In genomic region chr4:128961301-128962028, GRCm38 (mm10) we compare ENCODE assay signal across 8 mouse cellular contexts. TPM values are rescaled to one million over a fixed set of nuclear protein-coding genes. Genes with fewer than 3 reads are reported as not detected.
DNase-seq lines count a peak whose midpoint lies in the region; ATAC-seq and TF ChIP-seq lines count a peak whose summit lies in the region.

No protein-coding gene starts in this region.

- no peaks in the 10 kb centered on the region for H3K9me3 ChIP-seq in lung, embryonic 14.5 days (ENCODE audit: low read depth, low read length)
- H3K9me3 ChIP-seq in hindbrain, postnatal 0 days (ENCODE audit: low read length): no peaks in the 10 kb centered on the region

- TF ChIP-seq CTCF in lung, embryonic 14.5 days (IDR thresholded peaks at IDR 0.05; ENCODE audit: low read depth): no peak
- no peak for TF ChIP-seq CTCF in hindbrain, postnatal 0 days (IDR thresholded peaks at IDR 0.05; ENCODE audit: low read depth)

- intact Hi-C loops in left cerebral cortex, postnatal 4 days (cut with DNase I): no loop called here
- intact Hi-C loops in gastrocnemius, postnatal 36 days (cut with DNase I): no loop called here

- 8% methylated on average over 16 of the region's 16 CpGs for WGBS in lung, embryonic 14.5 days
- 9% methylated on average over 16 of the region's 16 CpGs for WGBS in hindbrain, postnatal 0 days

- H3K4me3 ChIP-seq in lung, embryonic 14.5 days (ENCODE audit: low read depth, low read length): peak overlapping the region; percentile 71
- H3K4me3 ChIP-seq in hindbrain, postnatal 0 days (ENCODE audit: low read length): peak overlapping the region; percentile 71

- no peaks in the 10 kb centered on the region for H3K27me3 ChIP-seq in lung, embryonic 14.5 days (ENCODE audit: insufficient read depth, low read length)
- no peaks in the 10 kb centered on the region for H3K27me3 ChIP-seq in hindbrain, postnatal 0 days (ENCODE audit: insufficient read depth, low read length)

- peaks cover 8% of the 10 kb centered on the region for H3K4me1 ChIP-seq in lung, embryonic 14.5 days (ENCODE audit: insufficient read depth)
- H3K4me1 ChIP-seq in hindbrain, postnatal 0 days (ENCODE audit: insufficient read depth, low read length): peaks cover 29% of the 10 kb centered on the region

- H3K9ac ChIP-seq in lung, embryonic 14.5 days: peak overlapping the region; percentile 75
- H3K9ac ChIP-seq in hindbrain, postnatal 0 days (replicated peaks; ENCODE audit: low read length): peak overlapping the region; percentile 77

- no peak for ATAC-seq in lung, embryonic 14.5 days (ENCODE audit: insufficient read depth)
- ATAC-seq in hindbrain, postnatal 0 days: no peak
- no peak for ATAC-seq in megakaryocyte-erythroid progenitor cell, adult 5-6 weeks (replicated peaks; ENCODE audit: low FRiP score, low TSS enrichment, poor library complexity, severe bottlenecking)

- peak overlapping the region; percentile 90 for H3K4me2 ChIP-seq in lung, embryonic 14.5 days
- H3K4me2 ChIP-seq in hindbrain, postnatal 0 days (ENCODE audit: low read depth, low read length): peak overlapping the region; percentile 87

- H3K36me3 ChIP-seq in lung, embryonic 14.5 days (ENCODE audit: insufficient read depth): no peaks in the 10 kb centered on the region
- H3K36me3 ChIP-seq in hindbrain, postnatal 0 days (ENCODE audit: insufficient read depth, low read length): no peaks in the 10 kb centered on the region

- no peak overlapping the region for H3K27ac ChIP-seq in lung, embryonic 14.5 days (ENCODE audit: low read depth)
- H3K27ac ChIP-seq in hindbrain, postnatal 0 days: no peak overlapping the region

- peak; percentile 44 for DNase-seq in lung, embryonic 14.5 days
- no peak for DNase-seq in lung, postnatal 36 days
- peak; percentile 34 for DNase-seq in embryo, embryonic 9.5 days (ENCODE audit: extremely low spot score)
- DNase-seq in hindbrain, postnatal 0 days (ENCODE audit: low spot score): no peak
- DNase-seq in naive thymus-derived CD4-positive, alpha-beta T cell, adult 2 months (ENCODE audit: low read depth): peak; percentile 21
- no peak for DNase-seq in left cerebral cortex, postnatal 4 days
- no peak for DNase-seq in gastrocnemius, postnatal 36 days

RNA-seq across cellular contexts. Expression of gene Azin2, which starts 0.8 kb away (rescaled TPM):
- 17.6 and 21.2 TPM in 2 replicates for polyA plus RNA-seq in lung, embryonic 14.5 days (2014; fragmentation: Nextera tagmentation; extraction: Ambion mirVana)
- 32.7 and 35.0 TPM in 2 replicates for total RNA-seq in hindbrain, postnatal 0 days (2014; rRNA removed)
- polyA plus RNA-seq in hindbrain, postnatal 0 days (2015; fragmentation: Nextera tagmentation; extraction: Ambion mirVana): 32.9 and 33.0 TPM in 2 replicates
- total RNA-seq in left cerebral cortex, postnatal 4 days (2021): 10 to 100 TPM; 17.8 to 20.0 TPM
- total RNA-seq in gastrocnemius, postnatal 36 days (2021): 1 to 10 TPM; 2.2 to 2.6 TPM
- not detected in 2 replicates for total RNA-seq in megakaryocyte-erythroid progenitor cell, adult 5-6 weeks (2014; fragmentation: Nextera tagmentation)
- total RNA-seq in megakaryocyte-erythroid progenitor cell, adult 5-6 weeks (2017): not detected in 2 replicates

RNA-seq across cellular contexts. Expression of gene Ak2, which starts 30.3 kb away (rescaled TPM):
- polyA plus RNA-seq in lung, embryonic 14.5 days (2014; fragmentation: Nextera tagmentation; extraction: Ambion mirVana): 138 and 148 TPM in 2 replicates
- total RNA-seq in hindbrain, postnatal 0 days (2014; rRNA removed): 24.9 and 32.3 TPM in 2 replicates
- 78.5 and 82.9 TPM in 2 replicates for polyA plus RNA-seq in hindbrain, postnatal 0 days (2015; fragmentation: Nextera tagmentation; extraction: Ambion mirVana)
- 10 to 100 TPM; 33.5 to 33.8 TPM for total RNA-seq in left cerebral cortex, postnatal 4 days (2021)
- 10 to 100 TPM; 28.1 to 34.1 TPM for total RNA-seq in gastrocnemius, postnatal 36 days (2021)
- total RNA-seq in megakaryocyte-erythroid progenitor cell, adult 5-6 weeks (2014; fragmentation: Nextera tagmentation): 192 and 206 TPM in 2 replicates
- total RNA-seq in megakaryocyte-erythroid progenitor cell, adult 5-6 weeks (2017): 179 and 181 TPM in 2 replicates

Comparison
In these comparisons a context has a peak if more than half of its experiments do, and no peak if none do; other contexts are left out.
1. DNase-seq: peak in lung, embryonic 14.5 days (single experiment), embryo, embryonic 9.5 days (single experiment) and naive thymus-derived CD4-positive, alpha-beta T cell, adult 2 months (single experiment); none in lung, postnatal 36 days (single experiment), hindbrain, postnatal 0 days (single experiment), left cerebral cortex, postnatal 4 days (single experiment) and gastrocnemius, postnatal 36 days (0 of 2).